Mouse (Mus musculus) myocyte (in vitro differentiated cells): ENCODE measurements around the gene Zzz3.

Source experiments
- MAX ChIP-seq: IDR thresholded peaks from one replicate; pipeline ENCODE4 v1.6.1; 2011; ENCODE audit warnings: low read depth, mild to moderate bottlenecking, control low read depth
- POLR2A ChIP-seq: IDR thresholded peaks from one replicate; pipeline ENCODE4 v1.6.1; 2011; ENCODE audit warnings: low read depth, mild to moderate bottlenecking, control low read depth, moderate library complexity; ENCODE audit not compliant: insufficient read length
- REST ChIP-seq: IDR thresholded peaks from one replicate; pipeline ENCODE4 v1.6.1; 2011; ENCODE audit warnings: mild to moderate bottlenecking, control low read depth, moderate library complexity; ENCODE audit not compliant: insufficient read depth, insufficient read length
- TCF12 ChIP-seq: IDR thresholded peaks from one replicate; pipeline ENCODE4 v1.6.1; 2011; ENCODE audit warnings: mild to moderate bottlenecking, control low read depth; ENCODE audit not compliant: poor library complexity, insufficient read depth, severe bottlenecking
- USF1 ChIP-seq: IDR thresholded peaks from one replicate; pipeline ENCODE4 v1.6.1; 2011; ENCODE audit warnings: low read depth, mild to moderate bottlenecking, control low read depth, moderate library complexity

DNA sequence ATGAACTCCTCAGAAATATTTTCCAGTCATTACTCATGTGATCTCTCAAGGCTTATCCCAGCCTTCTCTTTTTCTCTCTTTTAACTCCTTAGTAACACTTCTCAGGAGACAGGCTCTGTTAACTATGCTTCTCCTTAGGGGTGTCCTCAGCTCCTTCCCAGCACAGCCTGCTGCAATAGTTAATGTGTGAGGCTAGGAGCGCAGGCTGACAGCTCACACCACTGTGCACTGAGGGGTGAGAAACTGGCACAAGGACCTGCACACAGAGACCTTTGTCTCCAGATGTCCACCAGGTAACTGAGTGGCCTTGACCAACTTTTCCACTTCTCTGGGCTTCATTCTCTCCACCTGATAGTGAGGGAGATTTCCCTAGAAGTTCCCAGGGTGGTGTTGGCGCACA, 102.6 kb downstream of the Zzz3 start:
- TF ChIP-seq TCF12 (no peak), USF1 (no peak), POLR2A (no peak), MAX (no peak), REST (no peak)
